Mouse (Mus musculus) effector memory CD4-positive, alpha-beta T cell, adult 7 months (primary cell): Measurements from ENCODE around the gene Ptma. TPM values are rescaled to one million over a fixed set of nuclear protein-coding genes. Genes with fewer than 3 reads are reported as not detected.

Experiments
- polyA plus RNA-seq: library from polyadenylated mRNA; unstranded; fragments of 100-300 nt; shearing (Covaris generic); gene quantifications from one replicate; pipeline ENCODE4 v1.2.1, GENCODE M21; 2017

Gene Ptma
- polyA plus RNA-seq, result 1,303 TPM

GRCm38 (mm10) chr1:86526116-86526788, at the start of gene Ptma:
Ptma (plus strand) TSS chr1:86526726.

Other genes with a start within 250 kb of the Ptma start
- not detected for gene B3gnt7, start 223.9 kb upstream of the Ptma start, polyA plus RNA-seq
- 560 TPM for gene Ncl, start 167.3 kb upstream of the Ptma start, polyA plus RNA-seq
- gene Nmur1, start 100.5 kb upstream of the Ptma start, polyA plus RNA-seq, result not detected
- gene Tex44, start 100.4 kb upstream of the Ptma start, polyA plus RNA-seq, result not detected
- 14.4 TPM for gene Pde6d, start 55.9 kb downstream of the Ptma start, polyA plus RNA-seq
- gene Cops7b, start 56.2 kb downstream of the Ptma start, polyA plus RNA-seq, result 13.2 TPM
- not detected for gene Nppc, start 143.8 kb downstream of the Ptma start, polyA plus RNA-seq
- gene Dis3l2, start 177.1 kb downstream of the Ptma start, polyA plus RNA-seq, result 33.5 TPM